Mouse (Mus musculus) MN1 (cell line): ENCODE measurements around the gene Stx8.
A peak's percentile ranks its signal among the peaks of the same experiment; 100 is the strongest.

ENCODE experiments used
- DNase-seq: peaks from one replicate; pipeline ENCODE4 v3.0.0-alpha.2; 2016; ENCODE audit warnings: low spot score

The Stx8 gene

DNA sequence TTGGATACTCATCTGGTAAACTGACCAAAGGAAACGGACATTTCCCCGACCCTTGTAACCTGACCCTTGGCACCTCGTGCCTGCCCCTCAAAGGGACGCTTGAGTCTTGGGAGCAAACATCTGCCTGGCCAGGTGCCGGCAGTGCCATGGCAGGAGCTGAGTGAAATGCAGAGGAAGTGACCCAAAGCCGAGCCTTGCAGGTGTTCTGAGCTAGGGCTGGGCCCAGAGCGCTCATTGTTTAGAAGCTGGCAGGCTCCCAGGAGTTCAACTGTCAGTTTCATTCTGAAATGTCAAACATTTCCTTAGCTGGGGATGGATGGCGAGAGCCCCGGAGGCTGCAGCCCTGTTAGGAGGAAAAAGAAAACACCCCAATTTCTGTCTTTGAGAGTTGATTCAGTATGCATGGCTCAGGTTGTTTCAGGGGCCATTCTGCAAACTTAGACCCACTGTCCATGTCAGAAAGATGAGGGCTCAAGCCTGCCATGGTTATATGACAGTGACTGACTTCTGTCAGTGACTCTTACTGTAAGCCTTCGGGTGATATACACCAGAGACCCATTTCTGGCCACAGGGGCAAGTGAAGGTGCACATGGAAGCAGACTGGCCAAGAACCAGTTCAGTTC lies 233.9 kb downstream of the Stx8 start:
- DNase-seq = no peak

DNA sequence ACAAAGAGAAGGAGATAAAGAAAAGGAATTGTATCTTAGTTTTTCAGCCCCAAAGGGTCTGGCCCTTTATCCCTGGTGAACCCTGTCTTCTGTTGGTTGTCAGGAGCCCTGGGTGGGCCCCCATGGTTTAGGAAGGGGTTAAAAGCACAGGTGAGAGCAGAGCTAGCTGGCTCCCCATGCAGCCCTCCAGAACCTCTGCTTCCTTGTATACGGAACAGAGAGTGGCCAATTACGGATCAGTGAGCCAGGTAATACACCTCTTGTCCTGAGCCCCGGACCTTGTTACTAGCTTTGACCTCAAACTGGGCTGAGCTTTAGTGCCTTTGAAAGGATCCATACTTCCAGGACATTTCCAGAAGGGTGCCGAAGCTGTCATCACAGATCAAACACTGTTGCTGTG lies 234.5 kb downstream of the Stx8 start:
- no peak for DNase-seq

DNA sequence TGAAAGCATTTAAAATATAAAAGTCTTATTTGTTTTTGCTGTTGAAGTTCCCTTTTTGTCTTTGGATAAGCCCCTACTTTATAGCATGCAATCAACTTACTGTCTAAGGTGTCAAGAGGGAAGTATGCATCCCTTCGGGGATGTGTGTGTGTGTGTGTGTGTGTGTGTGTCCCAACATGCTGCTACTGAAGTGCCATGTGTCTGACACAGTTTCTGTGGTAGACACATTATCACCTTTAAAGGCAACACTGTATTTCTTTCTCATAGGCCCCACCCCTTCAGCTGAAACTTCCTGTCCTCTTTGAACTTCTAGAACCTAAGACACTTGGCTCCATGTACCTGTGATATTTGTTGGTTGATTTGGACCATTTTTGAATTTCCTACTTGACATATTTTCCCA lies 235.1 kb downstream of the Stx8 start:
- no peak for DNase-seq

DNA sequence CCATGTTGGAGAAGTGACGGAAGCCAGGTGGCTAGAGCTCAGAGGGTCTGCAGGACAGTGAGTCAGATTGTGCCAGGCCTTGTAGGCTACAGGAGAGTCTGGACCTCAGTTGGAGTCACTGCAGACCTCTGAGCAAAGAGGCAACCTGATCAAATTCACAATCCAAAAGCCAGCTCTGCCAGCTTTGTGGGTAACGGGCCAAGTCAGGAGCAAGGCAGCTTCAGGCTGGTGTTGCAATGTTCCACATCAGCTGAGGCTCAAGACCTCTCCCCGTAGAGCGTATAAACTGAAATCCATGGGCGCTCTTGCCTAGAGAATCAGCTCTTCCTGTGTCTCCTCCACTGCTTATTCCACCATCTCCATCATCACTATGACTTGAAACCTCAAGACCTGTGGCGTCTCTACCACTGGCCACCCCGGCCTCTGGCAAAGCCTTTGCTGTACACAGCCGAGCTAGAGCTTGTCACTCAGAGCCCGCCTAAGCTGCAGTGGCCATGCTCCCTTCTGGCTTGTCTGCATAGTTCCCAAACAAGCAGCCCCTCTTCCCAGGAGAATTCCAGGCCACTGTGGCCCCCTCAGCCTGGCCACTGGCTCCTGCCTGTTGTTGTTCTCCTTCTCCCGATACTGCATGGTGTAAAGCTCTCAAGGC lies 235.9 kb downstream of the Stx8 start:
- no peak for DNase-seq

DNA sequence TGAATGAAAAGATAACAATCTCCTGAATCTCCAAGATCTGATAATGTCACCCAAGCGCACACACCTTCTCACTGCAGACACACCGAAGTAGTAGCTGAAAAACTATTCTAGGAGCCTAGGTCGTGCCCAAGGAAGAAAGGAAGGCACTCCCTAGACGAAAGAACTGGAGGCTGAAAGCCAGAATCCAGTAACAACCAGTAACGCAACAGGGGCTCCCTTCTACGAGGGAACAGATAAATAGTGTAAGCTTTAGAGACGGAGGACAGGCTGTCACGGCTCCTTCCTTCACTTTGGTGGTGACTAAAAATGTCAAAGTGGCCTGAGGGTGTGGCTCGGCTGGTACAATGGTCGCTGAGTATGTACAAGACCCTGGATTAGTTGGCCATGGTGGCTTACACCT lies 236.6 kb downstream of the Stx8 start:
- no peak for DNase-seq

DNA sequence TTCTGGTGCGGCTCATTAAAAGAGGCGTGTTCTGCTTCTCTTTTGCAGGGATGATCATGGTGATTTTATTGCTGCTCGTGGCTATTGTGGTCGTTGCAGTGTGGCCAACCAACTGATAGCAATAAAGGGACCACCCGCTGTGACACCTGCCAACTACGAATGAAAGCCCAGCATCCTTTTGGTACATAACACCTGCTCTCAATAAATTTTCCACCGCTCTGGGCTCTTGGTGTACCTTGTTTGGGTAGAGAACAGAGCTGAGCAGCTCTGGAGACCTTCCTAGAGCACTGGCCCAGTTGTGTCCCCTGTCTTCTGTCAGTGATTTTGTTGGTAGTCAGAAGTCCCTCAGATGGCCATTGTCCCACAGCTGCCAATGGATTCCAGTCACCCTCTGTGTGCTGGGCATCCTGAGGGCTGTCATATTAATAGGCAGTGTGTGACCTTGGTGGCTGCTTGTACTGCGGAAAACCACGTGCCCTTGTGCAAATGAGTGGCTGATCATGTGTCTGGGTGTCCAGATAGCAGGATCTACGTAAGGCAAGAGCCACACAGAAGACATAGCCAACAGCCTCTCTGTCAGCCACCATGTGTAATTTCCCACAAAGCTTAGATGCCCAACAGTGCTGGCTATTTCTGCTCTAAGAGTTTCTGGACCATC lies 237.8 kb downstream of the Stx8 start:
- no peak for DNase-seq

DNA sequence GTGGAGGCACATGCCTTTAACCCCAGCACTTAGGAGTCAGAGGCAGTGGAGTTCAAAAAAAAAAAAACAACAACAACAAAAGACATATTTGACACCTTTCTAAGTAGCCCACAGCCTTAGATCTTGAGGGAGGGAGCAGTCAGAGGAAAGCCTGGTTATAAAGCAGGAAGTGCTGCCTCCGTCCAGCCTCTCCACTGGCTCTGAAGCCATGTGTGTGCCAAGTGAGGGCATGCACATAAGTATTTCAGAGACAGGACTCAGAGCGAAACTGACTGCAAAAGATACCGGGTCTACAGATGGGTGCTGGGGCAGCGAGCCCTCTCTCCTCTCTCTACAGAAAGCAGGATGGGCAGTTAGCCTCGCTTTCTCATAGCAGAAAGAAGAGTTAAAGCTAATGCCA lies 238.4 kb downstream of the Stx8 start:
- DNase-seq = no peak

DNA sequence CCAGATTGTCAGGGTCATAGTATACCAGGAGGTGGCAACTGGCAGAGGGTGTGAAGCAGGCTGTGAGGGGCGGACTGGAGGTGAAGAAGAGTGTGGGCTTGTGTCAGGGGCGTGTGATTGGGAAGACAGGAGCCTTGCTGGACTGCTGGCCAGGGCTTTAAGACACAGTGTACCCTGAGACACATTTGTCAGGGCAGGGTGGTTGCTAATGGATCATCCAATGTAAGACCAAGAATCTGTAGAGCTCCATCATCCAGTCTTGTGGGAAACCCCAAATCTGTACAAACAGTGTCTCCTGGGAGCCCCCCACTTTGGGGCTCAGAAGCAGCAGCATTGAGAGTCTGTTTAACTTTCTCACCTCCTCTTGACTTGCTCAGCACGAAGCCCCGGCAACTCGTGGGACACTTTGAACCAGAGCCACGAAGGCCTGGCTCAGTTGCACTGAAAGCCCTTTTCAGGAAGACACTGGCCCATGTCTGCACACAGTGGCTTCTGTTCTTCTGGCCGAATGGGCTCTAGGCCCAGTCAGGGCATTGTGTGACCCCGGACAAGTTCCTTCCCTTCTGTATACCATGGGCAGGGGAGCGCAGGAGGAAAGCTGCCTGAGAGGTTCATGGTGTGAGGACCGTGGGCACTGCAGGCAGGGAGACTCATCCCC lies 239.7 kb downstream of the Stx8 start:
- no peak for DNase-seq

DNA sequence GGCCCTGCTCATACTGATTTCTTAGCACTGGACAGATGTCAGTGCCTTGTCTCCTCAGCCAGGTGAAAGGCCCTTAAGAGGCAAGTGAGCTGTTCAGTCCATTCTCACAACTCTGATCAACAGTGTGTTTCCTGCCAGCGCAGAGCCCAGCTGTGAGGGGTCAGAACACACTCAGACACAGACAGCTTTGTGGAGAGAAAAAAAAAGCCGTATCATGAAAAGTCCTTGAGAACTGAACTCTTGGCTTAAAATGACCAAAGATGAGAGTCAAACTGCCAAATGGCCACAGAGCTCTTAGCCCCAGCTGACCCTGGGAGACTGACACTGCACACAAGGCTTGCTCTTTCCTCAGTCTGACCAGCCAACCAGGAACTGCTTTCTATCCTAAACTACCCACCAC lies 242.0 kb downstream of the Stx8 start:
- DNase-seq = no peak

DNA sequence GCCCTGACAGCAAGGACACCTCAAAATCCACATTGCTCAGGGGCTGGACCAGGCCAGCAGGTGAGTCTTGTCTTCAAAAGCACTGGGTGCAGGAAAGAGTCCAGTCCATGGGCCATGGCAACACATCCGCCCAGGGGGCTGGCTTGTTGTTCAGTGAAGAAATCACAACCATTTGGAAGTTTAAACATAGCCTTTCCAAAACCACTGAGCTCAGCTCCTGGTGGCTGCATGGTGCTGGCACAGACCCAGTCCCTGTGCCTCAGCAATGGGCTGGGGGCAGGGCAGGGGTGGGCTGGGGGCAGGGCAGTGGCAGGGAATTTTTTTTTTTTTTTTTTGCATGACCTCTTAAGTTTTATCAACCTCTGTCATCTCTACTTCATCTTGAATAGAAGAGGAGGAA lies 242.6 kb downstream of the Stx8 start:
- no peak for DNase-seq

DNA sequence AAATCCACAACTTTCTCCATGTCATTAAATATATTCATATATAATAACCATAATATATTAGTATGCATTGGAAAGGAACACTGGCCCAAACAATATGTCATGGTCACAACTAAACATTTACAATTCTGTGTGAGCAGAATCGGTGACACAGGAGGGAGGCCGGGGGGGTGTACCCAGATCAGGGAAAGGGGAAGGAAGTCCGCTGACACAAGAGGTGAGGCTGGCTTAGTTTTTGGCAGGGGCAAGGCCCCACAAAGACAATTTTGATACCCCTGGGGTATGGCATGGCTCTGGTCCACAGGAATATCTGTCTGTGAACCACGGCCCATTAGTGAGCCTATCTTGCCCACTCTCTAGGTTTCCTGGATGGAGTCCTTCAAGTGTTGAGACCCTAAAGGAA lies 243.5 kb downstream of the Stx8 start:
- no peak for DNase-seq

DNA sequence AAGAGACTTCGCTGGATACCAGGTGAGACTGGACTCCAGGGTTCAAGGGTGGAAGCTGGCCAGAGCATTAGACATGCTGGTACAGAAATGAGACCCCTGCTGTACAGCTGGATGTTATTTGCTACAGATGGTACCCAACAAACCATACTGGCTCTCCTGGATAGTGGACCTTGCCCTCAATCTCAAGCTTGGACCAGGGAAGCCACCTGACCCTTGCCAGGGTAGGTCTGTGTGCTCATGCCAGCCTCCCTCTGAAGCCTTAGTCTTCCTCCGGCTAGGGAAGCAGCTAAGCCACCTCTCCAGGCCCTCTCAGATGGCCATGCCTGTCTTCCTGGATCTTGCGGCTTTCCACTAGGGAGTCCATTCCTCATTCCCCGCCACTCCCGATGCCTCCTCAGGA lies 244.7 kb downstream of the Stx8 start:
- no peak for DNase-seq

DNA sequence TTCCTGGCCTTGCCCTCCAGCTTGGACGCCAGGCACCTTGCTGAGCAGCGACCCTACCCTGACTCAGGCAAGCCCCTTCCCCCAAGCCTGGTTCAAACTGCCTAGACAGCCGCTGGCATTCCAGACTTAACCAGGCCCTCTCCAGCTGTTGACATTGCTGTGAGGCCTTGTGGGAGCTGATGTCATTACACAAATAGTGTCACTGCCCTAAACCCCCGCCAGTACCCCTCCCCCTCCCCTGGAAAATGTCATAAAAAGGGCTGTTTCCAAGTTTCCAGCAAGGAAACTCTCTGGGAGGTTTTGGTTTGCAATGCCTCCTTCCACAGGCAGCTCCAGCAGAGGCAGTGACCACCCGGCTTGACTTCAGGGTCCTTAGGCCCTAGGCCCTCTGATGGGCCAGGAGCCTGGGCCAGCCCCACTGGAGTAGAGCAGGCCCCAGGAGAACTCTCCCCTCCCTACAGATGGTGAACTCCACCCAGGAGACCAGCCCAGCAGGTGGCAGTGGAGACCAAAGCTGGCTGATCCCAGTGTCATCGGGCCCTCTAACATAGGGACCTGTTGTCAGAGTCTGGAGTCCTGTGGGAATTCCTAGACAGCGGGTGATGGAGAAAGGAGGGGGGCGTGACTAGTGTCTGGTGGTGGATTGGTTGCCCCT lies 246.1 kb downstream of the Stx8 start:
- DNase-seq = peak; percentile 68

DNA sequence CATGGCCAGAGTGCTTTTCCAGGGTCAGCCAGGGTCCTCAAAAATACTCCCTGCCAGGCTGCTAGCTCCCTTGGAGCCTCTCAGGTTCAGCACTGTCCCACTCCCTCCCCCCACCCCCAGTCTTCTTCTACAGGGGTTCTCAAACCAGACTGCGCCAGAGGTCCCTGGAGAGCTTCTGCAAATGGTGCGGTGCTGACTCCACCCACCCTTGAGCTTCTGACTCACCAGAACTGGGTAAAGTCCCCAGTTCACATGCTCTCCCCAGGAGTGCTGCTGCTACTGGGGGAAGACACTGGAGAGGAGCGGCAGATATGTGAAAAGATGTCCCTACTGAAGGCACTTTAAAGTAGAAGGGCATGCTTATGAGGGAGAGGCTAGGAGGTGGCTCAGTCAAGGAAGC lies 247.9 kb downstream of the Stx8 start:
- peak; percentile 61 for DNase-seq

DNA sequence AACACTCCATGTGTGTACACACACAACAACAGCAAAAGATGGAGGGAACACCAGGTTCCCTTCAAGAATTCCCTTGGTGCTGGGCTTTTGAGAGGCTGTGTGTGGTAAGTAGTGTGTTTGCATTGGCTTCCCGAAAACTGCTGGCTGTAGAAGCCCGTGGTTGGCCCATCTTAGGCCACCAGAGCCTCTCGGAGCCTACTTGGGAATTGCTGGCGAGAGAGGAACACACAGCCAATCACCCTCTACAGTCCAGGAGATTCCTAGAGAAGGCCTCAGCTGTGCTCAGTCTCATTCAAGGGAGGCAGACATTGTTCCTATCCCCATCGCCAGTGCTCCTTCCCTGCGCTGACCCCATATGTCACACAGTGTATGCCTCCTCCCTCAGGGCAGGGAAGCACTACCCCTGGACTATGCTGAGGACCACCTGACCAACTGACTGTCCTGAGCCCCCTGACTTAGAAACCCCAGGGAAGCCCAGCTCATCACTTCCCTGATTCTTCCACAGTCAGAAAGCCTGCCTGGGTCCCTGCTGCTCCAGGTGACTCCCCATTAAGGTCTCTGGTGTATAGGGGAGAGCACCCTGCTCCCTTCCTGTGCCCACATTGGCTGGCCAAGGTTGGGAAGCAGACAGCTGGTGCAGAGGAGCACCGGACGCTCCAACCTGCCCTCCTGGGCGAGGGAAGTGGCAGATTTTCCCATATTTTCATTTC lies 248.7 kb downstream of the Stx8 start:
- no peak for DNase-seq

DNA sequence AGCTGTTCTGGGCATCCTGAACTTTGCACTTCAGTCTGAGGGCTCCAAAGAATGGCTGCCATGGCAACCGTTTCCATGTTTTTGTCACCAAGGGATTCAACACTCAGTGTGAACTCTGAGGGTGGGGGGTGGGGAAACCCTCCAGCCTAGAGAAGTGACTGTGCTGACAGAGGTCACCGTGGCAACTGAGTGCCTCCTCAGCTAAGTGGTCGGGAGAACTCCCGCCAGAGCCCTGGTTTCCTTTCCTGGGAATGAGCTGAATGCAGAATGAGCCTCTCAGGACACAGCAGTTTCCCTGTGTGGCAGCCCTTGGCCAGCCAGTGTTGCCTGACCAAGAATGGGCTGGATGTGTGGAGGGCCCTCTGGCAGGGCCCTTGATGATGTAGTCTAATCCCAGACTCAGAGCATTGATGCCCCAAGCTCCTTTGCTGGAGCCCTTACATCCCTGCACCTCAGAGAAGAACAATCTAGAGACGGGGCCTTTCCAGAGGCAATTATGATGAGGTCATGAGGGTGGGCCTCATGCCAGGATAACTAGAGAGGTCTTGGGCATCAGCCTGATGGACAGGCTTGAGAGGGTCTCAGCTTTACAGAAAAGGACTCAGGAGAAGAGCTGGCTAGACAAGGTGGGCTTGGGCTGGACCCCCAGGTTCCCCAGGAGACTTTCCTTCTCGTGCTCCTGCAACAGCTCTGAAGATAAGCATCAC lies 249.4 kb downstream of the Stx8 start:
- DNase-seq = peak; percentile 63

DNA sequence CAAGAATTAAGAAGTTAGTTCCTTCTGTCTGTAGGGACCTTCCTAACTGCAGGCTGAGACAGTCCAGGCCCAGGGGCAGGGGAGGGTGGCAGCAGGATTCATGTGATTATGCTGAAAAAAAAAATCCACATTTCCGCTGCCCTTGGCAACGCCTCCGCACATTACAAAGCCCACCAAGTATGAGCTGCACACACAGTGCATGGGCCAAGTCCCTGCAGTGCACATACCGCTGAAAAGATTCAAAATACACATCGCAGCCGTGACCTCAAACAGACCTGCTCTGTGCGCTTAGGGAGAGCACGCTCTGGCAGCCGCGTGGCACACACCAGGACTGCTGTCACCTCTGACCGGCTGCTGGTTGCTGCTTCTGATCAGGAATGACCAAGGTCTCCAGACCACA lies 250.0 kb downstream of the Stx8 start:
- DNase-seq = peak; percentile 87

DNA sequence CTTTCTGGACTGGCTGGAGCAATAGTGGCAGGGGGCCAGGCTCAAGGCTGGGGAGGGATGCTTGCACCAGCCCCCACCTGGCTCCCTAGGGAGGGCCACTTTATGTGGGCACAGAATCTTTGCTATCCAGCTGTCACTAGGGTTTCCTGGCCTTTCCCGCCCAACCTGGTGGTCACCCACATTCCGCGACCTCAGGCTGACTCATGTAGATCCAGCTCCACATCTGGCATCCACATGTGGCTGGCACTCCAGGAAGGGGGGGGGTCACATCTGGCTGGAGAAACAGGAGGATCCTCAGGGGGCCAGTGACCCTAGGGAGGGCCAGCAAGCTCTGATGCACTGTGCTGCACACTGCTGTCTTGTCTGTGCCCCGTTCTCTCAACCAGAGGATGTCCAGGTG lies 254.7 kb downstream of the Stx8 start:
- peak; percentile 32 for DNase-seq

DNA sequence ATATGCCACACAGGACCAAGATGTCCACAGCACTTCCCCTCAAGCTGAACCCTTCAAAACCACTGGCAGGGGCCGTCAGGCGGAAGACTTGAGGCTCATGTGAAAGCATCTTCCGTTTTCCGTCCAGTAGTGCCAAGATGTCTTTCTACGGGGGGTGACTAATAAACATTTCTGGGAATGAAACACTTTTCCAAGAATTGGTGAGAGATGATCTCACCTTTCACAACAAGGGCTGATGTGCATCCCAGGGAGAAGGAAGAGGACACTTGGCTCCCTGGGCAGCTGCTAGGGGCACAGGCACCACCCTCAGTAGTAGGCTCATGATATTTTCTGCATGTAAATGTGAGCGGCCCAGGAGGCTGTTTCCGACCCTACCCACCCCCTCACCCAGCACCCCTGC lies 256.2 kb downstream of the Stx8 start:
- DNase-seq = no peak

DNA sequence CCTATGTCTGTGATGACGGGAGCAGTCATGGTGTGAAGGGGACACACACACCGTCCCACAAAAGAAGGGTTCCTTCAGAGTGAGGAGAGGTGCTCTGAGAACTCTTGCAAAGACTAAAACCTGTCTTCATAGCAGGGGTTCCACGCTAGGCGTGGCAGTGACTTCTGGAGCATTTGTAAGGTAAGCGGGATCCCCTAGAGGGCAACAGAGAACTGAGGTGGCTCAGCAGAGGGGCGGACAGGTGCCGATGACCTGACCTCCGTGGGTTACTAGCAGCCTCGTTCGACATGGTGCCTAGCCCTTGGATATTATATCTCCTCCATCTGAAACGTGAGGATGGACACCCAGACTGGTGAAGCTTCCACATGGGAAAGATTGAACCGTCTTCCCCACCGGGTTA lies 257.1 kb downstream of the Stx8 start:
- no peak for DNase-seq

DNA sequence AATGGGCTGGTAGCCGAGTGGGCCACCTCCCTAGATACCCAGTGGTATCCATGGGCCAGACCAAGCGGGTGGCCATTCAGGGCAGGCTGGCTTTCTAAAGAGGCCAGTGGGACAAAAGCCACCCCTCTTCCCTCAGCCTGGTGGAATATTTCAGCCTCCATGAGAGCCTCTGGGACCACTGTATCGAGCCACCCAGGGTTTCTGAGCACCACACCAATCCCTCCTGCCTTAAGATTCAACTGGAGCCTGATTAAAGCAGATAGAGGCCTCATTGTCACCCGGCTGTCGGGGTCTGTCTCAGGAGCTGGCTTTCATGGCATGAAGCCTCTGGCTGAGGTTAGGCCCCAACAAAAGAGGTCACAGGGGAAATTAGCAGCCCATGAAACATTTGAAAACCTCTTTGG lies 260.7 kb downstream of the Stx8 start:
- DNase-seq = no peak
